16 mouse cellular contexts compared by ENCODE assay signal in the genomic region with DNA sequence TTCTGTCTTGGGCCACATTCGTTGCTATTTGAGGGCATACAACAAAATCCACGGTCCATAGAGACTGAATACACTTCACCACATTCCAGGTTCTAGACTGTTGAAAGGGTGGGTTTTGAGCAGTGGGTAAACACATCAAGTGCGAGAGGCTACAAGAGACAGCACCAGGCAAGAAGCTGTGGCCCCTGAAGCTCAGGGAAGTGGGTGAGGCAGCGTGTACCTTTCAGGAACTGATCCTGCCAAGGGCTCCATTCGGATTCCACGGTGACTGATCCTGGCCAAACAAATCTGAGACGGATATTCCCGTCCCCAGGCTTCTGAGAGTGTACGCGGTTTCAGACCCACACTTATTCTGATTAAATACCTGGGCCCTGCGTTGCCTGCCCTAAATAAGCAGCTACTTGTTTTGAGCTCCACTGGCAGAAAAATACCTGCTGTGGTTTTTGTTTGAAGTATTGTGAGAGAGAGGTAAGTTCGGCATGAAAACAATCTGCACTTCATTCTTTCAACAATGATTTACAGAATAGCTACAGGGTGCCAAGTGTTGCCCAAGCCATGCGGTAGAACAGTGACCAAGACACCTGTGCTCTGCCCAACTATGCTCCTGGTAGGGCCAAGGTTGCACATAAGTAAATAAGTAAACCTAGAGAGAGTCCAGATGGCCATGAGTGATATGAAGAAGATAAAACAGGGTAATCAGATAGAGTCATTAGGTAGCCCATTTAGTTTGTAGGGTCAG. TPM values are rescaled to one million over a fixed set of nuclear protein-coding genes. Genes with fewer than 3 reads are reported as not detected.
DNase-seq lines count a peak whose midpoint lies in the region; ATAC-seq lines count a peak whose summit lies in the region.
"Had no signal": no experiment of that assay in that cellular context is flagged by ENCODE, and none has a peak within 500 bp of the region (broad histone marks: within the 10 kb centered on the region; RNA-seq: fewer than 3 reads in every experiment).

No protein-coding gene starts in this region.

- no peak overlapping the region for H3K9ac ChIP-seq in liver, embryonic 16.5 days (ENCODE audit: low read depth, low read length)
- no peak overlapping the region for H3K9ac ChIP-seq in stomach, embryonic 16.5 days (ENCODE audit: low read length)
- H3K9ac ChIP-seq: liver, embryonic 14.5 days; neural tube, embryonic 12.5 days had no signal

- no peaks in the 10 kb centered on the region for H3K9me3 ChIP-seq in liver, embryonic 16.5 days (replicated peaks; ENCODE audit: control insufficient read depth, low read length)
- no peaks in the 10 kb centered on the region for H3K9me3 ChIP-seq in stomach, embryonic 16.5 days (replicated peaks; ENCODE audit: control insufficient read depth, low read length)
- H3K9me3 ChIP-seq: G1E; neural tube, embryonic 12.5 days had no signal

- WGBS in liver, embryonic 16.5 days (ENCODE audit: insufficient replicate concordance), result 65% methylated on average over 13 of the region's 13 CpGs
- 63% methylated on average over 13 of the region's 13 CpGs for WGBS in stomach, embryonic 16.5 days

- no peaks in the 10 kb centered on the region for H3K36me3 ChIP-seq in liver, embryonic 16.5 days (ENCODE audit: control insufficient read depth, insufficient read depth)
- H3K36me3 ChIP-seq in stomach, embryonic 16.5 days (ENCODE audit: control insufficient read depth, insufficient read depth, low read length), result no peaks in the 10 kb centered on the region
- H3K36me3 ChIP-seq: G1E; neural tube, embryonic 12.5 days had no signal

- peak; percentile 29 to 51 for DNase-seq in lung, adult 18-20 months
- no peak for DNase-seq in lung, postnatal 14 days
- DNase-seq in kidney, adult 8-10 months, result peak; percentile 81 to 87
- DNase-seq in urinary bladder, postnatal 36 days (ENCODE audit: low spot score in 2 of 2), result no peak
- DNase-seq in natural killer cell, adult 2 months (ENCODE audit: low spot score in 2 of 2), result no peak
- DNase-seq in heart, adult 8-10 months (ENCODE audit: low spot score), result no peak
- DNase-seq: cerebellum, adult 8-10 months; embryo, embryonic 11 days; midbrain, embryonic 14.5 days; retina, postnatal 1 day; spleen, adult 18-20 months had no signal

- peak overlapping the region; percentile 30; the same call in 1 of the 2 replicates for H3K4me2 ChIP-seq in liver, embryonic 16.5 days (ENCODE audit: low read depth, low read length)
- H3K4me2 ChIP-seq in stomach, embryonic 16.5 days (ENCODE audit: low read depth, low read length), result no peak overlapping the region; the same call in 1 of the 2 replicates
- H3K4me2 ChIP-seq: neural tube, embryonic 12.5 days had no signal

- no peaks in the 10 kb centered on the region for H3K27me3 ChIP-seq in liver, embryonic 16.5 days (ENCODE audit: control insufficient read depth, insufficient read depth, low read depth, low read length)
- no peaks in the 10 kb centered on the region for H3K27me3 ChIP-seq in stomach, embryonic 16.5 days (ENCODE audit: control insufficient read depth, insufficient read depth, low read length)
- H3K27me3 ChIP-seq: neural tube, embryonic 12.5 days had no signal

- H3K4me1 ChIP-seq in liver, embryonic 16.5 days (ENCODE audit: control insufficient read depth, low read depth, low read length), result no peaks in the 10 kb centered on the region; the same call in 1 of the 2 replicates
- no peaks in the 10 kb centered on the region for H3K4me1 ChIP-seq in stomach, embryonic 16.5 days (ENCODE audit: control insufficient read depth, insufficient read depth, low read length)
- H3K4me1 ChIP-seq: neural tube, embryonic 12.5 days had no signal

- H3K27ac ChIP-seq in liver, embryonic 16.5 days (ENCODE audit: low read length), result peak overlapping the region; percentile 53
- H3K27ac ChIP-seq in stomach, embryonic 16.5 days (ENCODE audit: low read length), result no peak overlapping the region; the same call in 1 of the 2 replicates
- H3K27ac ChIP-seq: liver, embryonic 14.5 days; neural tube, embryonic 12.5 days had no signal

- peak; percentile 97 for ATAC-seq in liver, embryonic 16.5 days (ENCODE audit: low read depth)
- peak; percentile 58; the same call in 1 of the 2 replicates for ATAC-seq in stomach, embryonic 16.5 days (ENCODE audit: insufficient read depth, low FRiP score)

- no peak overlapping the region; the same call in 1 of the 2 replicates for H3K4me3 ChIP-seq in liver, embryonic 16.5 days (ENCODE audit: low read depth, low read length)
- H3K4me3 ChIP-seq in stomach, embryonic 16.5 days (replicated peaks; ENCODE audit: low read length), result no peak overlapping the region
- H3K4me3 ChIP-seq: neural tube, embryonic 12.5 days had no signal

RNA-seq across cellular contexts. Expression of a gene that starts 16.1 kb away (rescaled TPM):
- polyA plus RNA-seq in liver, embryonic 16.5 days (2015; fragmentation: Nextera tagmentation; extraction: Ambion mirVana), result 10.2 and 10.7 TPM in 2 replicates
- polyA plus RNA-seq in stomach, embryonic 16.5 days (2015; fragmentation: Nextera tagmentation; extraction: Ambion mirVana), result 23.9 and 26.0 TPM in 2 replicates
- total RNA-seq in heart, adult 8-10 months (2022), result 10 to 100 TPM in 1 of 4 experiments, 1 to 10 TPM in 3; 4.4 to 11.7 (median 7.1) TPM

Comparison
In these comparisons a context has a peak if more than half of its experiments do, and no peak if none do; other contexts are left out.
1. DNase-seq: peak in lung, adult 18-20 months (2 of 2) and kidney, adult 8-10 months (2 of 2); none in lung, postnatal 14 days (single experiment), urinary bladder, postnatal 36 days (0 of 2), natural killer cell, adult 2 months (0 of 2) and heart, adult 8-10 months (single experiment).